Mouse (Mus musculus) intestine, embryonic 16.5 days (tissue): ENCODE results near the gene Magi2. TPM values are rescaled to one million over a fixed set of nuclear protein-coding genes. Genes with fewer than 3 reads are reported as not detected.

Experiments used
- ATAC-seq: fragments of 200-750 bp; cut with Nextera tagmentation; 2 replicates; pipeline ENCODE4 v1.8.0; 2017; ENCODE audit warnings: moderate TSS enrichment, moderate library complexity
- H3K27ac ChIP-seq: fragments of 300-500 bp; sonication (generic); 2 replicates; pipeline ENCODE4 v1.5.1; 2014; ENCODE audit warnings: mild to moderate bottlenecking, low read length
- H3K27me3 ChIP-seq: fragments of 300-500 bp; sonication (generic); replicated peaks from 2 replicates; pipeline ENCODE4 v1.6.1; 2014; ENCODE audit warnings: low read length, control low read depth, mixed read lengths; ENCODE audit not compliant: control insufficient read depth, insufficient read depth
- H3K36me3 ChIP-seq: fragments of 300-500 bp; sonication (generic); 2 replicates; pipeline ENCODE4 v1.6.1; 2014; ENCODE audit warnings: low read length, control low read depth; ENCODE audit not compliant: control insufficient read depth, insufficient read depth
- H3K4me1 ChIP-seq: fragments of 300-500 bp; sonication (generic); 2 replicates; pipeline ENCODE4 v1.6.1; 2014; ENCODE audit warnings: low read length, control low read depth, mixed read lengths; ENCODE audit not compliant: control insufficient read depth, insufficient read depth
- H3K4me2 ChIP-seq: fragments of 300-500 bp; sonication (generic); 2 replicates; pipeline ENCODE4 v1.6.1; 2014; ENCODE audit warnings: low read depth, low read length, control low read depth
- H3K4me3 ChIP-seq: fragments of 300-500 bp; sonication (generic); 2 replicates; pipeline ENCODE4 v1.5.1; 2014; ENCODE audit warnings: mild to moderate bottlenecking, low read length
- H3K9ac ChIP-seq: fragments of 300-500 bp; sonication (generic); 2 replicates; pipeline ENCODE4 v1.6.1; 2014; ENCODE audit warnings: low read depth, low read length
- H3K9me3 ChIP-seq: fragments of 300-500 bp; sonication (generic); 2 replicates; pipeline ENCODE4 v1.6.1; 2016; ENCODE audit warnings: low read length, control low read depth; ENCODE audit not compliant: control insufficient read depth
- WGBS: fragments of 180-500 bp; shearing (Covaris S2); extraction: QIAGEN DNeasy Blood & Tissue Kit; methylation state at CpG from one replicate; pipeline ENCODE4 v1.1.7; 2014; 5-methylcytosine and 5-hydroxymethylcytosine counted together
- polyA plus RNA-seq: library from polyadenylated mRNA; unstranded; fragments of >200 nt; fragmentation: Nextera tagmentation; extraction: Ambion mirVana; gene quantifications from 2 replicates; pipeline ENCODE4 v1.2.1, GENCODE M21; 2015

Gene Magi2
- polyA plus RNA-seq, 1 experiment from 2014 or later, result 3.0 TPM

- Histone ChIP-seq H3K4me3 (no peak overlapping the region), H3K36me3 (no peaks in the 10 kb centered on the region), H3K9ac (no peak overlapping the region), H3K9me3 (no peaks in the 10 kb centered on the region), H3K4me1 (no peaks in the 10 kb centered on the region), H3K4me2 (no peak overlapping the region), H3K27me3 (no peaks in the 10 kb centered on the region; the same call in 1 of the 2 replicates), H3K27ac (no peak overlapping the region)
- ATAC-seq, result no peak
- WGBS, result 79% methylated on average over 5 of the region's 5 CpGs
These were observed 394.8 kb downstream of the Magi2 start for GRCm38 (mm10) chr5:19621678-19622077.

GRCm38 (mm10) chr5:19633976-19634375 lies 407.1 kb downstream of the Magi2 start:
- no peak overlapping the region for H3K9ac ChIP-seq
- H3K27me3 ChIP-seq, result no peaks in the 10 kb centered on the region
- no peak for ATAC-seq
- no peaks in the 10 kb centered on the region for H3K36me3 ChIP-seq
- no peak overlapping the region for H3K4me2 ChIP-seq
- 96% methylated on average over 1 of the region's 1 CpGs for WGBS
- no peak overlapping the region for H3K4me3 ChIP-seq
- H3K4me1 ChIP-seq, result no peaks in the 10 kb centered on the region
- no peak overlapping the region for H3K27ac ChIP-seq
- H3K9me3 ChIP-seq, result no peaks in the 10 kb centered on the region

- no peak for ATAC-seq
- WGBS, result 43% methylated on average over 2 of the region's 2 CpGs
These were observed 411.0 kb downstream of the Magi2 start for GRCm38 (mm10) chr5:19637789-19638188.

GRCm38 (mm10) chr5:19655986-19656385 lies 429.1 kb downstream of the Magi2 start:
- Histone ChIP-seq H3K4me2 (no peak overlapping the region), H3K36me3 (no peaks in the 10 kb centered on the region), H3K9me3 (no peaks in the 10 kb centered on the region), H3K9ac (no peak overlapping the region), H3K27me3 (no peaks in the 10 kb centered on the region), H3K27ac (no peak overlapping the region), H3K4me1 (no peaks in the 10 kb centered on the region), H3K4me3 (no peak overlapping the region)
- ATAC-seq, result no peak
- 80% methylated on average over 1 of the region's 1 CpGs for WGBS

More at GRCm38 (mm10) chr5:19637789-19638188, 411.0 kb downstream of the Magi2 start:
- Histone ChIP-seq H3K4me1 (no peaks in the 10 kb centered on the region), H3K4me3 (no peak overlapping the region), H3K9me3 (no peaks in the 10 kb centered on the region), H3K27ac (no peak overlapping the region), H3K36me3 (no peaks in the 10 kb centered on the region), H3K9ac (no peak overlapping the region), H3K4me2 (no peak overlapping the region), H3K27me3 (no peaks in the 10 kb centered on the region)

- 80% methylated on average over 5 of the region's 5 CpGs for WGBS
- ATAC-seq, result no peak
- H3K27me3 ChIP-seq, result no peaks in the 10 kb centered on the region
These were observed 439.6 kb downstream of the Magi2 start for GRCm38 (mm10) chr5:19666416-19666815.

GRCm38 (mm10) chr5:19717296-19717695 lies 490.5 kb downstream of the Magi2 start:
- Histone ChIP-seq H3K27me3 (no peaks in the 10 kb centered on the region), H3K9ac (no peak overlapping the region), H3K4me3 (no peak overlapping the region), H3K27ac (no peak overlapping the region), H3K4me2 (no peak overlapping the region), H3K9me3 (no peaks in the 10 kb centered on the region), H3K36me3 (no peaks in the 10 kb centered on the region), H3K4me1 (no peaks in the 10 kb centered on the region)
- ATAC-seq, result no peak
- WGBS, result 79% methylated on average over 2 of the region's 2 CpGs

More at GRCm38 (mm10) chr5:19666416-19666815, 439.6 kb downstream of the Magi2 start:
- Histone ChIP-seq H3K4me3 (no peak overlapping the region), H3K4me2 (no peak overlapping the region), H3K9me3 (no peaks in the 10 kb centered on the region), H3K36me3 (no peaks in the 10 kb centered on the region), H3K9ac (no peak overlapping the region), H3K27ac (no peak overlapping the region), H3K4me1 (no peaks in the 10 kb centered on the region)

- Histone ChIP-seq H3K9ac (no peak overlapping the region), H3K4me2 (no peak overlapping the region), H3K36me3 (no peaks in the 10 kb centered on the region), H3K27me3 (no peaks in the 10 kb centered on the region), H3K4me3 (no peak overlapping the region), H3K9me3 (no peaks in the 10 kb centered on the region), H3K27ac (no peak overlapping the region), H3K4me1 (no peaks in the 10 kb centered on the region)
- no peak for ATAC-seq
These were observed 499.4 kb downstream of the Magi2 start for GRCm38 (mm10) chr5:19726277-19726676.

- no peak overlapping the region for H3K9ac ChIP-seq
- H3K9me3 ChIP-seq, result no peaks in the 10 kb centered on the region
- ATAC-seq, result no peak
- 65% methylated on average over 2 of the region's 2 CpGs for WGBS
- no peaks in the 10 kb centered on the region for H3K36me3 ChIP-seq
- H3K27me3 ChIP-seq, result no peaks in the 10 kb centered on the region
- H3K27ac ChIP-seq, result no peak overlapping the region
- no peak overlapping the region for H3K4me2 ChIP-seq
- H3K4me1 ChIP-seq, result no peaks in the 10 kb centered on the region
- H3K4me3 ChIP-seq, result no peak overlapping the region
These were observed 518.5 kb downstream of the Magi2 start for GRCm38 (mm10) chr5:19745376-19745775.

- Histone ChIP-seq H3K36me3 (no peaks in the 10 kb centered on the region), H3K27ac (no peak overlapping the region), H3K27me3 (no peaks in the 10 kb centered on the region), H3K4me1 (no peaks in the 10 kb centered on the region), H3K9me3 (no peaks in the 10 kb centered on the region), H3K4me2 (no peak overlapping the region), H3K9ac (no peak overlapping the region), H3K4me3 (no peak overlapping the region)
- no peak for ATAC-seq
- WGBS, result 72% methylated on average over 6 of the region's 6 CpGs
These were observed 519.1 kb downstream of the Magi2 start for GRCm38 (mm10) chr5:19745916-19746315.

GRCm38 (mm10) chr5:19746865-19747514 lies 520.2 kb downstream of the Magi2 start:
- no peak overlapping the region for H3K27ac ChIP-seq
- H3K4me3 ChIP-seq, result no peak overlapping the region
- no peaks in the 10 kb centered on the region for H3K9me3 ChIP-seq
- H3K4me1 ChIP-seq, result no peaks in the 10 kb centered on the region
- H3K4me2 ChIP-seq, result no peak overlapping the region
- no peaks in the 10 kb centered on the region for H3K27me3 ChIP-seq
- WGBS, result 70% methylated on average over 12 of the region's 12 CpGs
- ATAC-seq, result no peak
- no peak overlapping the region for H3K9ac ChIP-seq
- no peaks in the 10 kb centered on the region for H3K36me3 ChIP-seq
